Mouse (Mus musculus): ENCODE measurements around the gene Slc38a1. TPM values are rescaled to one million over a fixed set of nuclear protein-coding genes. Genes with fewer than 3 reads are reported as not detected.

Slc38a1 gene
- polyA plus RNA-seq, 2 experiments = 50.4 to 57.7 TPM

- no peak overlapping the region for H3K4me3 ChIP-seq (replicated peaks; ENCODE audit: low read length)
- no peak for TF ChIP-seq POLR2A (IDR thresholded peaks at IDR 0.05; ENCODE audit: borderline replicate concordance, extremely low read depth, insufficient read depth, insufficient read length)
- H3K27ac ChIP-seq (replicated peaks; ENCODE audit: low read depth, low read length) = no peak overlapping the region
- H3K4me2 ChIP-seq (replicated peaks; ENCODE audit: low read depth, low read length, severe bottlenecking) = no peak overlapping the region
- WGBS = 95% methylated on average over 7 of the region's 7 CpGs
- DNase-seq (ENCODE audit: low spot score) (no peak), ATAC-seq (ENCODE audit: low FRiP score, low read depth) (no peak)
- H3K9me3 ChIP-seq (ENCODE audit: control insufficient read depth, low read length) = peaks cover 15% of the 10 kb centered on the region
- no peak overlapping the region for H3K9ac ChIP-seq (ENCODE audit: low read depth, low read length, severe bottlenecking)
- H3K4me1 ChIP-seq (ENCODE audit: control insufficient read depth, insufficient read depth, low read length) = no peaks in the 10 kb centered on the region
- peaks cover 80% of the 10 kb centered on the region for H3K36me3 ChIP-seq (ENCODE audit: control insufficient read depth, insufficient read depth, low read length)
- no peaks in the 10 kb centered on the region for H3K27me3 ChIP-seq (ENCODE audit: control insufficient read depth, insufficient read depth, low read length)
Measured at GRCm38 (mm10) chr15:96617555-96617954, 25.2 kb downstream of the Slc38a1 start.

- no peak for DNase-seq (ENCODE audit: low spot score)
- no peak overlapping the region for H3K9ac ChIP-seq (ENCODE audit: low read depth, low read length, severe bottlenecking)
- peaks cover 74% of the 10 kb centered on the region for H3K36me3 ChIP-seq (ENCODE audit: control insufficient read depth, insufficient read depth, low read length)
- no peak overlapping the region for H3K27ac ChIP-seq (replicated peaks; ENCODE audit: low read depth, low read length)
- H3K9me3 ChIP-seq (ENCODE audit: control insufficient read depth, low read length) = no peaks in the 10 kb centered on the region
- no peak overlapping the region for H3K4me2 ChIP-seq (replicated peaks; ENCODE audit: low read depth, low read length, severe bottlenecking)
- no peak overlapping the region for H3K4me3 ChIP-seq (replicated peaks; ENCODE audit: low read length)
- H3K4me1 ChIP-seq (ENCODE audit: control insufficient read depth, insufficient read depth, low read length) = peaks cover 3% of the 10 kb centered on the region; the same call in 1 of the 2 replicates
- ATAC-seq (ENCODE audit: low FRiP score, low read depth) = no peak
- H3K27me3 ChIP-seq (ENCODE audit: control insufficient read depth, insufficient read depth, low read length) = no peaks in the 10 kb centered on the region
- no peak for TF ChIP-seq POLR2A (IDR thresholded peaks at IDR 0.05; ENCODE audit: borderline replicate concordance, extremely low read depth, insufficient read depth, insufficient read length)
- WGBS = 89% methylated on average over 7 of the region's 7 CpGs
Measured at GRCm38 (mm10) chr15:96608671-96609070, 34.0 kb downstream of the Slc38a1 start.

- Histone ChIP-seq H3K9ac (ENCODE audit: low read depth, low read length, severe bottlenecking) (no peak overlapping the region), H3K36me3 (ENCODE audit: control insufficient read depth, insufficient read depth, low read length) (peaks cover 61% of the 10 kb centered on the region), H3K27me3 (ENCODE audit: control insufficient read depth, insufficient read depth, low read length) (no peaks in the 10 kb centered on the region), H3K4me3 (replicated peaks; ENCODE audit: low read length) (no peak overlapping the region), H3K4me1 (ENCODE audit: control insufficient read depth, insufficient read depth, low read length) (peaks cover 3% of the 10 kb centered on the region; the same call in 1 of the 2 replicates), H3K27ac (replicated peaks; ENCODE audit: low read depth, low read length) (no peak overlapping the region), H3K4me2 (replicated peaks; ENCODE audit: low read depth, low read length, severe bottlenecking) (no peak overlapping the region), H3K9me3 (ENCODE audit: control insufficient read depth, low read length) (no peaks in the 10 kb centered on the region)
- 94% methylated on average over 5 of the region's 5 CpGs for WGBS
- ATAC-seq (ENCODE audit: low FRiP score, low read depth) (no peak), DNase-seq (ENCODE audit: low spot score) (no peak)
- no peak for TF ChIP-seq POLR2A (IDR thresholded peaks at IDR 0.05; ENCODE audit: borderline replicate concordance, extremely low read depth, insufficient read depth, insufficient read length)
Measured at GRCm38 (mm10) chr15:96607422-96607821, 35.3 kb downstream of the Slc38a1 start.

GRCm38 (mm10) chr15:96604282-96604681, 38.4 kb downstream of the Slc38a1 start:
- no peaks in the 10 kb centered on the region for H3K27me3 ChIP-seq (ENCODE audit: control insufficient read depth, insufficient read depth, low read length)
- no peaks in the 10 kb centered on the region for H3K9me3 ChIP-seq (ENCODE audit: control insufficient read depth, low read length)
- no peak overlapping the region for H3K4me2 ChIP-seq (replicated peaks; ENCODE audit: low read depth, low read length, severe bottlenecking)
- H3K4me3 ChIP-seq (replicated peaks; ENCODE audit: low read length) = no peak overlapping the region
- WGBS = 66% methylated on average over 10 of the region's 10 CpGs
- no peak for TF ChIP-seq POLR2A (IDR thresholded peaks at IDR 0.05; ENCODE audit: borderline replicate concordance, extremely low read depth, insufficient read depth, insufficient read length)
- peak; percentile 85 for ATAC-seq (ENCODE audit: low FRiP score, low read depth)
- H3K36me3 ChIP-seq (ENCODE audit: control insufficient read depth, insufficient read depth, low read length) = peaks cover 56% of the 10 kb centered on the region
- H3K9ac ChIP-seq (ENCODE audit: low read depth, low read length, severe bottlenecking) = no peak overlapping the region; the same call in 1 of the 2 replicates
- peaks cover 3% of the 10 kb centered on the region; the same call in 1 of the 2 replicates for H3K4me1 ChIP-seq (ENCODE audit: control insufficient read depth, insufficient read depth, low read length)
- peak; percentile 72 for DNase-seq (ENCODE audit: low spot score)
- H3K27ac ChIP-seq (replicated peaks; ENCODE audit: low read depth, low read length) = peak overlapping the region; percentile 71

GRCm38 (mm10) chr15:96602043-96602442, 40.7 kb downstream of the Slc38a1 start:
- ATAC-seq (ENCODE audit: low FRiP score, low read depth) (no peak), DNase-seq (ENCODE audit: low spot score) (no peak)
- no peak for TF ChIP-seq POLR2A (IDR thresholded peaks at IDR 0.05; ENCODE audit: borderline replicate concordance, extremely low read depth, insufficient read depth, insufficient read length)
- Histone ChIP-seq H3K9ac (ENCODE audit: low read depth, low read length, severe bottlenecking) (no peak overlapping the region), H3K9me3 (ENCODE audit: control insufficient read depth, low read length) (no peaks in the 10 kb centered on the region), H3K27me3 (ENCODE audit: control insufficient read depth, insufficient read depth, low read length) (no peaks in the 10 kb centered on the region), H3K36me3 (ENCODE audit: control insufficient read depth, insufficient read depth, low read length) (peaks cover 43% of the 10 kb centered on the region), H3K4me3 (replicated peaks; ENCODE audit: low read length) (no peak overlapping the region), H3K4me2 (replicated peaks; ENCODE audit: low read depth, low read length, severe bottlenecking) (no peak overlapping the region), H3K4me1 (ENCODE audit: control insufficient read depth, insufficient read depth, low read length) (peaks cover 3% of the 10 kb centered on the region; the same call in 1 of the 2 replicates), H3K27ac (replicated peaks; ENCODE audit: low read depth, low read length) (0 out of 2 replicates have a peak overlapping the region, but pooled peaks have one; percentile 46)
- WGBS = 89% methylated on average over 16 of the region's 16 CpGs
